8 mouse cellular contexts compared by ENCODE assay signal in the genomic region with DNA sequence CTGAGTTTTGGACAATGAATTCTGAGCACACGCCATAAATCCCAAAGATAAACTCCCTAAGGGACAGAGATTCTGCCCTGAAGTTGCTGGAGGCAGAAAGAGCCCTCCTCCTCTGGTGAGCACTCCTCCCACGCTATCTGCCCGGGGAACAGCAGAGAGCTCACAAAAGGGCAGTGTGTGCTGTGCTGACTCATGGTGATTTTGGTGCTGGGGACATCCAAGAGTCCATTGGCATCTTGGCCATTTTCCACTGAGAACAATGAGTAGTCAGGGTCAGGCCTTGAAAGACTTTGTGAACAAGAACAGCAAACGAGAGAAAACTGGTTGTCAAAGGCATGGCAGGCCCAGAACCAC. TPM values are rescaled to one million over a fixed set of nuclear protein-coding genes. Genes with fewer than 3 reads are reported as not detected.
DNase-seq lines count a peak whose midpoint lies in the region; ATAC-seq and TF ChIP-seq lines count a peak whose summit lies in the region.

No protein-coding gene starts in this region.

- 26% methylated on average over 4 of the region's 4 CpGs for WGBS in midbrain, embryonic 12.5 days
- WGBS in midbrain, embryonic 14.5 days = 21% methylated on average over 4 of the region's 4 CpGs
- WGBS in kidney, embryonic 15.5 days = 5% methylated on average over 4 of the region's 4 CpGs

- no peak for DNase-seq in gastrocnemius, adult 2 months
- DNase-seq in gastrocnemius, adult 8-10 months (ENCODE audit: low spot score in 2 of 2) = no peak
- no peak for DNase-seq in midbrain, embryonic 14.5 days
- DNase-seq in testis, postnatal 14 days (ENCODE audit: low spot score) = peak; percentile 88
- no peak for DNase-seq in right cerebral cortex, adult 18-20 months

- ATAC-seq in midbrain, embryonic 12.5 days (ENCODE audit: low FRiP score, low read depth) = no peak
- ATAC-seq in midbrain, embryonic 14.5 days (ENCODE audit: low FRiP score, low TSS enrichment) = no peak
- peak; percentile 63; the same call in 1 of the 2 replicates for ATAC-seq in kidney, embryonic 15.5 days (replicated peaks; ENCODE audit: low FRiP score)
- no peak for ATAC-seq in megakaryocyte progenitor cell, adult 5-6 weeks (replicated peaks; ENCODE audit: poor library complexity)

- no peak for TF ChIP-seq CTCF in gastrocnemius, adult 2 months (IDR thresholded peaks at IDR 0.05)

- no peaks in the 10 kb centered on the region for H3K9me3 ChIP-seq in midbrain, embryonic 12.5 days
- no peaks in the 10 kb centered on the region for H3K9me3 ChIP-seq in midbrain, embryonic 14.5 days (ENCODE audit: control insufficient read depth, low read length)
- H3K9me3 ChIP-seq in kidney, embryonic 15.5 days (replicated peaks) = no peaks in the 10 kb centered on the region

- no peak overlapping the region for H3K4me2 ChIP-seq in midbrain, embryonic 12.5 days (replicated peaks)
- no peak overlapping the region for H3K4me2 ChIP-seq in midbrain, embryonic 14.5 days (ENCODE audit: low read length)
- H3K4me2 ChIP-seq in kidney, embryonic 15.5 days = no peak overlapping the region

- H3K27me3 ChIP-seq in midbrain, embryonic 12.5 days = no peaks in the 10 kb centered on the region
- H3K27me3 ChIP-seq in midbrain, embryonic 14.5 days (ENCODE audit: control insufficient read depth, insufficient read depth, low read length) = no peaks in the 10 kb centered on the region
- no peaks in the 10 kb centered on the region for H3K27me3 ChIP-seq in kidney, embryonic 15.5 days

- intact Hi-C loops in gastrocnemius, adult 2 months (cut with DNase I) = no loop called here

- H3K4me3 ChIP-seq in gastrocnemius, adult 2 months = no peak overlapping the region
- no peak overlapping the region for H3K4me3 ChIP-seq in midbrain, embryonic 12.5 days
- H3K4me3 ChIP-seq in midbrain, embryonic 14.5 days (replicated peaks; ENCODE audit: low read depth, low read length) = no peak overlapping the region
- H3K4me3 ChIP-seq in kidney, embryonic 15.5 days (replicated peaks) = no peak overlapping the region

- H3K27ac ChIP-seq in gastrocnemius, adult 2 months = peak overlapping the region; percentile 48
- peak overlapping the region; percentile 50 for H3K27ac ChIP-seq in midbrain, embryonic 12.5 days (replicated peaks)
- H3K27ac ChIP-seq in midbrain, embryonic 14.5 days (replicated peaks; ENCODE audit: low read depth, low read length) = no peak overlapping the region
- H3K27ac ChIP-seq in kidney, embryonic 15.5 days = peak overlapping the region; percentile 54

- no peak overlapping the region for H3K9ac ChIP-seq in midbrain, embryonic 12.5 days (replicated peaks)
- no peak overlapping the region for H3K9ac ChIP-seq in midbrain, embryonic 14.5 days (replicated peaks; ENCODE audit: low read length)
- no peak overlapping the region for H3K9ac ChIP-seq in kidney, embryonic 15.5 days

- peaks cover 23% of the 10 kb centered on the region for H3K36me3 ChIP-seq in midbrain, embryonic 12.5 days
- H3K36me3 ChIP-seq in midbrain, embryonic 14.5 days (ENCODE audit: control insufficient read depth, insufficient read depth, low read length) = peaks cover 23% of the 10 kb centered on the region
- peaks cover 26% of the 10 kb centered on the region for H3K36me3 ChIP-seq in kidney, embryonic 15.5 days

- peaks cover 32% of the 10 kb centered on the region for H3K4me1 ChIP-seq in midbrain, embryonic 12.5 days
- peaks cover 18% of the 10 kb centered on the region for H3K4me1 ChIP-seq in midbrain, embryonic 14.5 days (ENCODE audit: control insufficient read depth, insufficient read depth, low read length)
- peaks cover 42% of the 10 kb centered on the region for H3K4me1 ChIP-seq in kidney, embryonic 15.5 days

RNA-seq across cellular contexts. Expression of a gene that starts 18.5 kb away (rescaled TPM):
- 1 to 10 TPM; 7.4 to 9.1 TPM for total RNA-seq in gastrocnemius, adult 2 months (2021)
- 1 to 10 TPM; 3.7 to 7.8 (median 7.1) TPM for total RNA-seq in gastrocnemius, adult 8-10 months (2022)
- 419 and 424 TPM in 2 replicates for polyA plus RNA-seq in midbrain, embryonic 12.5 days (2016; fragmentation: Nextera tagmentation; extraction: Ambion mirVana)
- polyA plus RNA-seq in midbrain, embryonic 14.5 days (2014; fragmentation: Nextera tagmentation; extraction: Ambion mirVana) = 194 and 281 TPM in 2 replicates
- polyA plus RNA-seq in kidney, embryonic 15.5 days (2015; fragmentation: Nextera tagmentation; extraction: Ambion mirVana) = 185 and 195 TPM in 2 replicates
- total RNA-seq in megakaryocyte progenitor cell, adult 5-6 weeks (2015) = 95.4 and 101 TPM in 2 replicates
- 88.5 and 107 TPM in 2 replicates for total RNA-seq in megakaryocyte progenitor cell, adult 5-6 weeks (2017)

RNA-seq across cellular contexts. Expression of a gene that starts 20.9 kb away (rescaled TPM):
- total RNA-seq in gastrocnemius, adult 2 months (2021) = under 1 TPM in 1 of 2 experiments, not detected in 1; 0.13 TPM
- total RNA-seq in gastrocnemius, adult 8-10 months (2022) = under 1 TPM in 1 of 4 experiments, not detected in 3; 0.13 TPM
- 0.10 and 0.11 TPM in 2 replicates for polyA plus RNA-seq in midbrain, embryonic 12.5 days (2016; fragmentation: Nextera tagmentation; extraction: Ambion mirVana)
- 0.11 and 0.19 TPM in 2 replicates for polyA plus RNA-seq in midbrain, embryonic 14.5 days (2014; fragmentation: Nextera tagmentation; extraction: Ambion mirVana)
- polyA plus RNA-seq in kidney, embryonic 15.5 days (2015; fragmentation: Nextera tagmentation; extraction: Ambion mirVana) = 0.09 and 0.10 TPM in 2 replicates
- 0.35 TPM in 1 of 2 replicates, not detected in the other for total RNA-seq in megakaryocyte progenitor cell, adult 5-6 weeks (2015)
- not detected in 2 replicates for total RNA-seq in megakaryocyte progenitor cell, adult 5-6 weeks (2017)

Comparison
In these comparisons a context has a peak if more than half of its experiments do, and no peak if none do; other contexts are left out.
1. RNA of a gene that starts 18.5 kb away (total RNA-seq): 88.5 to 107 TPM in megakaryocyte progenitor cell, adult 5-6 weeks; 7.4 to 9.1 TPM in gastrocnemius, adult 2 months and 3.7 to 7.8 TPM in gastrocnemius, adult 8-10 months; every median in the first group is over 4 times any median in the second.